Mouse (Mus musculus) spleen, adult 12 weeks (tissue): ENCODE data around the gene Aknad1.

Experiments
- DNase-seq: peaks from one replicate; pipeline ENCODE4 v3.0.0; 2022; ENCODE audit warnings: low spot score

Gene Aknad1

GRCm38 (mm10) chr3:108787754-108788454, 48.4 kb downstream of the Aknad1 start:
- DNase-seq, result no peak

- DNase-seq, result no peak
These were observed 49.0 kb downstream of the Aknad1 start for GRCm38 (mm10) chr3:108788455-108788794.

- no peak for DNase-seq
These were observed 49.8 kb downstream of the Aknad1 start for GRCm38 (mm10) chr3:108789299-108789698.

GRCm38 (mm10) chr3:108790499-108790898, 51.0 kb downstream of the Aknad1 start:
- no peak for DNase-seq

- DNase-seq, result no peak
These were observed 51.7 kb downstream of the Aknad1 start for GRCm38 (mm10) chr3:108791054-108791706.

- no peak for DNase-seq
These were observed 53.0 kb downstream of the Aknad1 start for GRCm38 (mm10) chr3:108792420-108792819.

GRCm38 (mm10) chr3:108794780-108795179, 55.3 kb downstream of the Aknad1 start:
- no peak for DNase-seq

GRCm38 (mm10) chr3:108795554-108796299, 56.3 kb downstream of the Aknad1 start:
- no peak for DNase-seq

GRCm38 (mm10) chr3:108796386-108796785, 56.9 kb downstream of the Aknad1 start:
- DNase-seq, result no peak

- no peak for DNase-seq
These were observed 58.3 kb downstream of the Aknad1 start for GRCm38 (mm10) chr3:108797723-108798122.

GRCm38 (mm10) chr3:108798375-108798774, 58.9 kb downstream of the Aknad1 start:
- DNase-seq, result no peak

GRCm38 (mm10) chr3:108805622-108806021, 66.2 kb downstream of the Aknad1 start:
- no peak for DNase-seq

GRCm38 (mm10) chr3:108810747-108811263, 71.3 kb downstream of the Aknad1 start:
- DNase-seq, result no peak

- DNase-seq, result no peak
These were observed 76.2 kb downstream of the Aknad1 start for GRCm38 (mm10) chr3:108815631-108816030.

GRCm38 (mm10) chr3:108830493-108830892, 91.0 kb downstream of the Aknad1 start:
- DNase-seq, result no peak

GRCm38 (mm10) chr3:108831750-108832149, 92.3 kb downstream of the Aknad1 start:
- no peak for DNase-seq
